Mouse (Mus musculus): ENCODE measurements at regions not wholly inside any gene's neighbourhood (a gene's known extent, or its start where the extent isn't known, plus 50 kb on each side); places are given as distances from the start of the nearest gene placed in this dataset.

- no peak for DNase-seq (ENCODE audit: low spot score)
Measured at GRCm38 (mm10) chr3:41472586-41472985, 82.9 kb upstream of the Jade1 start.

- no peak for DNase-seq (ENCODE audit: low spot score)
Measured at GRCm38 (mm10) chr3:41469106-41469505, 86.4 kb upstream of the Jade1 start.

DNA sequence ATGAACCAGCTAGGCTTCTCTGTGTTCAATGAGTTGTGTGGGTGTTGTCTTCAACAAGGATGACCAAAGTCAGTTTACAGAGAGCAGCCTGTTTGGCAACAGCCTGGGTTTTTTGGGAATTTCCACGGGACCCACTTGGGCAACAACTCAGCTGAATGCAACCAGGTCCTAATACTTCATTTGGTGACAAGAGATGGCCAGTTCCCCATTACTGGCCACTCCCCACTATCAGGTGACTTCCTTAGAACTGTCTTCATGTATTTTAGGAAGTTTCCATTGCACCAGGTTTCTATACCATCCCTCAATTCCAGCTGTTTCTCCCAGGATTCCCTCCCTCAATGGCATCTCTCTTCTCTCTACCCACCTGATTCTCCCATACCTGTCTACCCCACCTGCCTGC, 87.7 kb upstream of the Jade1 start:
- DNase-seq (ENCODE audit: low spot score), result no peak

GRCm38 (mm10) chr3:41465893-41466292, 89.6 kb upstream of the Jade1 start:
- DNase-seq (ENCODE audit: low spot score), result no peak

GRCm38 (mm10) chr3:41462953-41463644, 92.4 kb upstream of the Jade1 start:
- no peak for DNase-seq (ENCODE audit: low spot score)

- no peak for DNase-seq (ENCODE audit: low spot score)
Measured at GRCm38 (mm10) chr3:41460131-41460530, 95.4 kb upstream of the Jade1 start.

DNA sequence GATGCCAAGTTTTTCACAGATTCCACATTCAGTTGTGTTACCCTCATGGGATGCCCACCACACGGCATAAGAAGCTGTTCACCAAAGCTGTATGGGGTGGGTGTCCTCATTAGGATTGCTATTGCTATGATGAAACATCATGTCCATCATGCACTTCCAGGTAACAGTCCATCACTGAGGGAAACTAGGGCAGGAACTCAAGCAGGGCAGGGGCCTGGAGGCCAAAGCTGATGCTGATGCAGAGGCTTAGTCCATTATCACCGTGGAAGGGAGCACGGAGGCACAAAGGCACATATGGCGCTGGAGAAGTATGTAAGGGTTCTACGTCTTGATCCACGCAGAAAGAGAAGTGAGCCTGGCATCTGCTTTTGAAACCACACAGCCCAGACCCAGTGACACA, 97.4 kb upstream of the Jade1 start:
- DNase-seq (ENCODE audit: low spot score), result no peak

DNA sequence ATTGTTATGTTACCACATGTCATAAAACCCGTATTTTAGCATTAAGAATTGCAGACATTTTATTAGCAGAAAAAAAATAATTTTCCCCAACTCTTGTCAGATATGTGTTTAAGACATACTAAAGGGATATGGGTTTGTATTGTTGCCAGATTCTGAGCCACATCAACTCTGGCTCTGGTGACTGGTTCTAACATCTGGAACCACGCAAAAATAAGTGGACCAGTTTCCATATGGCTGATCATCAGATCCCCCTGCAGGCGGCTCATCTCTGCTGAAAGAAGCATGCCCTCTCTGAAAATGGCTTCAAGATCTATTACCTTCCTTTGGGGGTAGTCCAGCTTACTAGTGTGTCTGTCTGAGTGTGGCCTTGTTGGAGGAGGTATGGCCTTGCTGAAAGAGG, 102.0 kb upstream of the Jade1 start:
- DNase-seq (ENCODE audit: low spot score), result no peak

GRCm38 (mm10) chr3:41452716-41453090, 102.8 kb upstream of the Jade1 start:
- no peak for DNase-seq (ENCODE audit: low spot score)

DNA sequence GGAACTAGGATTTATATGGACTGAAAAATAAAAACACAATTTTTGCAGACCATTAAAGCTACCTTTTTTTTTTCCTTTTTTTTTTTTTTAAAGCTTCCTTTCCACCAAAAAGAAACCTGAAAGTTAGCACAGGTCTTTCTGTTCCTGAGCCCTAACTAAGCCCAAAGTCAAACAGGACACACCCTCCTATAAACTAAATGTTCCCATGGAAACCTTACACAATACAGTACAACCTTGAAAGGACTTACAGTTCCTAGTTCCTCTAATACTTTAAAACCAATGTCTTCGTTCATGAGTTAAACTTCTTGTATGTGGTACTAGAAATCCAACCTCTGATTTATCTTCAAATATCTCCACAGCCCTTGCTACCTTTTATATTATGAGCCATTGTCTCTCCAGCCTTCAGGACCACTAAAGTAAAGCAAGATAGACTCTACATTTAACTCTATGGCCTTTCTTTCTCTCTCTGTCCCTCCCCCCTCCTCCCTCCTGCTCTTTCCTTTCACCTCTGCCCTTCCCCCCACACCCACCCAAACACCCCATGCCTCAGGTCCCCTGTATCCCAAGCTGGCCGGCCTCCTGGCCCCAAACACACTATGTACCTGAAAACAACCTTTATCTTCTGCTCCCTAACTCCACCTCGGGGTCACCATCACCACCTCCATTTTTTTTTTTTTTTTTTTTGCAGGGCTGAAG, 103.4 kb upstream of the Jade1 start:
- DNase-seq (ENCODE audit: low spot score), result no peak

DNA sequence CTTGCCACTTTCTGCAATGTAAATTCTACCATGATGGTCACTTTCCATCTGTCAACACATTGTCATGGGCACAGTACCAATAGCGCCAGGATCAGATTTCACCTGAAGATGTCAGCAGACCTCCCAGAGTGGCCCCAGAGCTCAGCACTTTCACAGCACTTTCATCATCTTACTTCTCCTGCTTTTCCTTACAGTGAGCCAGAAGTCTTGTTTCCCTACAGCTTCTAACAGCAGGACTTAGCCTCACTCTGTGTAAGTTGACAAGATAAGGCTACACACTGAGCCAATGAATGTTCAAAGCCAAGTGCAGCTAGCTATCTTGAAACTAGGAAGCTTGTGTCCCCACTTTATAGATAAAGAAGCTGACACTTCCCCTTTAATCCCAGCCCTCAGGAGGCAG, 104.8 kb upstream of the Jade1 start:
- DNase-seq (ENCODE audit: low spot score), result no peak

DNA sequence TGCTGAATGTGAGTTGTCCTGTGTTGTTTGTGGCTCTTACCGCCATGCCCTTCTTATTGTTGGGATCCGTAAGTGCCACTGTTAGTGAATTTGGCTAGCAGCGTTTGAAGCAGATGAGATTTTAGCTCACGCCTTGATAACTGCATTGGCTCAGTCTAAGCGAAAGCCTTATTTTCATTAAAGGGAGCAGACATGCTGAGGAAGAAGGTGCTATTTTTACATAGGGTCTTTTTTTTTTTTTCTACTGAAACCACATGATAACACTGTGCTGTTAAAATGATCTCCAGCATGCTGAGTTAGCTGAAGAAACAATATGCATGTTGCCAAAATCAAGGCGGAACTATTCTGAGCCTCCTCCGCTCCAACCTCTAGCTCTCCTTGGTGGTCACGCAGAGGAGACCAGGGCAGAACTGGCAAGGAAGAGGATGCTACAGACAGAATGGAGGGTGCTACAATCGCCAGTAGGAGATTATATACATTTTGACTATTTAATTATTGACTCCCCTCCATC, 111.2 kb upstream of the Jade1 start:
- DNase-seq (ENCODE audit: low spot score), result no peak

DNA sequence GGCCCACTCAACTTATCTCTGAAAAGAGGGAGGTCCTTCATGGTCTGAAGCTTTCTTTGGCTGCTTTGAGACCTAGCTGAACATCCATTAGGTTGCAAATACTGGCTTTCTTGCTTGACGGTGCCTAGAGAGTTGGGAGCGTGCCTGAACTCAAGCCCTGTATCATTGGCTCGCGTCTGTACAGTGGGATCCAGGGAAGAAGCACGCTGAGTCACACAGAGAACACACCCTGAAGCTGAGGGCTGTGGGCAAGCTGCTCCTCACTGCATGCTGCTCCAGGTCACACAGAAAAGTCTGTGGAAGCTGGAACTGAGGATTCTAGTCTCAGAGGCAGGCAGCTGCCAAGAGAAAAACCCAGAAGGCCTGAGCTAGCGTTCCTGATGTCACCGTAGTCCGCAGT, 119.3 kb upstream of the Jade1 start:
- DNase-seq (ENCODE audit: low spot score), result no peak

- DNase-seq (ENCODE audit: low spot score), result no peak
Measured at GRCm38 (mm10) chr3:41433106-41433505, 122.4 kb upstream of the Jade1 start.

GRCm38 (mm10) chr3:41432376-41432775, 123.2 kb upstream of the Jade1 start:
- no peak for DNase-seq (ENCODE audit: low spot score)

GRCm38 (mm10) chr3:41430191-41430590, 125.3 kb upstream of the Jade1 start:
- no peak for DNase-seq (ENCODE audit: low spot score)

GRCm38 (mm10) chr3:41426946-41427345, 128.6 kb upstream of the Jade1 start:
- DNase-seq (ENCODE audit: low spot score), result no peak

DNA sequence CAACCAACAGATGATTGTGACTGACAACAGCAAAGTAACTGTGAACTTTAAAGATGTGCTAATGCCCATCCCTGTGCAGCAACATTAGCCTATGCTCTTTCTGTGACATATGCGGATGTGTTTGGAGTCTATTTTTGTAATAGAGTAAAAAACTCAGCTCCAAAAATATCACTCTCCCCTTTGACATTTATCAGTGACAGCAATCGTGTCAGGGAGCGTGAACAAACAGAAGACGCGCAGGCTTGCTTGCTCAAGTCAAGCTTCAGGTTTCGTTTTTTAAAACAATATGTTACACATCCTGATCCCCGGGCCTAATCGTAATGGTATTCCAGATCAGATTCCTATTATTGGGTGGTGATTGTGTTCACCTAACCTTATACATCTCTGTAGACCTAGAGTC, 129.7 kb upstream of the Jade1 start:
- no peak for DNase-seq (ENCODE audit: low spot score)

GRCm38 (mm10) chr3:41424142-41424939, 131.2 kb upstream of the Jade1 start:
- DNase-seq (ENCODE audit: low spot score), result no peak

- no peak for DNase-seq (ENCODE audit: low spot score)
Measured at GRCm38 (mm10) chr3:41423630-41424029, 131.9 kb upstream of the Jade1 start.

- DNase-seq (ENCODE audit: low spot score), result no peak
Measured at GRCm38 (mm10) chr3:41422615-41423579, 132.6 kb upstream of the Jade1 start.

- DNase-seq (ENCODE audit: low spot score), result no peak
Measured at GRCm38 (mm10) chr3:41413771-41414170, 141.8 kb upstream of the Jade1 start.
